Mouse (Mus musculus): ENCODE measurements around the gene Pon2. TPM values are rescaled to one million over a fixed set of nuclear protein-coding genes. Genes with fewer than 3 reads are reported as not detected.

Pon2 gene
- polyA plus RNA-seq (2012) = 29.8 and 32.0 TPM in 2 replicates

GRCm38 (mm10) chr6:5298092-5298554, at the start of gene Pon2:
Pon2 (minus strand) TSS chr6:5298455.

GRCm38 (mm10) chr6:5255722-5256451, 42.4 kb downstream of the Pon2 start, which contains the start of gene Pon3:
Pon3 (minus strand) TSS chr6:5256286.

Other genes starting within 250 kb of the Pon2 start
- not detected in 2 replicates for gene Pon1, start 104.5 kb downstream of the Pon2 start, polyA plus RNA-seq (2012)
- 0.59 and 0.88 TPM in 2 replicates for gene Pon3, start 42.2 kb downstream of the Pon2 start, polyA plus RNA-seq (2012)
- 0.02 TPM in 1 of 2 replicates, not detected in the other for gene Asb4, start 84.9 kb upstream of the Pon2 start, polyA plus RNA-seq (2012)
- 0.45 TPM in 1 of 2 replicates, not detected in the other for gene Pdk4, start 197.9 kb upstream of the Pon2 start, polyA plus RNA-seq (2012)